Mouse (Mus musculus): ENCODE measurements around the gene Mthfd1.

DNA sequence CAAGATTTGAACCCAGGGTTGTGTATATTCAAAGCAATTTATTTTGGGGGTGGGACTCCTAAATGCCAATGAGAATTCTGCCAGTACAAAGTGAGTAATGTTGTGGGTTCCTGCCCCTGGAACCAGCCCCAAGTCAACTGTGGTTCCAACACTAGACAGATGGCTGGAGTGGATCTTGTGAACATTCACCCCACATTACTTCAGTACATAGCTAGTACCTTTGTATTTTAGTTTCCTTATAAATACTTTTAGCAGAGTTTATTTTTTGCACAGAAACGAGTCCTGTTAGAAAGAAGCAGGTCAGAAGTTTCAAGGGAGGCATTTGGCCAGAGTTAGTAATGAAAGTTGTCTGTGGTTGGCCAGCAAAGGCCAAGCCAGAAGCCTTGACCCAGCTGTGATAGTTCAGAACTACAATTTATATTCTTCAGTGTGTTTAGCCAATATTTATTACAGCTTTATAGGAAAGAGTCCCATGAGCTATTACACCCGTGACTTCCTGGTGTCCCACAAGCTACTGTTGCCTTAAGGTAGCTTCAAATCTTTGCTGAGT, 26.1 kb downstream of the Mthfd1 start:
- TF ChIP-seq CTCF (IDR thresholded peaks at IDR 0.05 in 2 of 3, conservative IDR thresholded peaks at IDR 0.05 in 1 of 3; ENCODE audit: control insufficient read depth in 1 of 3, insufficient read depth in 1 of 3, low read depth in 2 of 3, low read length in 3 of 3, poor library complexity in 1 of 3, severe bottlenecking in 1 of 3) = no peak
- no peak for TF ChIP-seq ZNF384 (IDR thresholded peaks at IDR 0.05; ENCODE audit: low read depth, low read length)
- no peak for TF ChIP-seq USF2 (IDR thresholded peaks at IDR 0.05; ENCODE audit: borderline replicate concordance in 1 of 2, insufficient read depth in 1 of 2, low read depth in 1 of 2, low read length in 2 of 2)
- no peak for TF ChIP-seq EP300 (IDR thresholded peaks at IDR 0.05; ENCODE audit: low read depth in 1 of 2, low read length in 2 of 2)
- TF ChIP-seq HCFC1 (IDR thresholded peaks at IDR 0.05; ENCODE audit: low read depth, low read length) = no peak
- no peak for TF ChIP-seq POLR2A (IDR thresholded peaks at IDR 0.05; ENCODE audit: control insufficient read depth in 1 of 2, insufficient read depth in 1 of 2, low read depth in 1 of 2, low read length in 2 of 2, poor library complexity in 1 of 2)

Data from MEL (cell line).